Mouse (Mus musculus): ENCODE data around the gene Retreg2.

The Retreg2 gene

DNA sequence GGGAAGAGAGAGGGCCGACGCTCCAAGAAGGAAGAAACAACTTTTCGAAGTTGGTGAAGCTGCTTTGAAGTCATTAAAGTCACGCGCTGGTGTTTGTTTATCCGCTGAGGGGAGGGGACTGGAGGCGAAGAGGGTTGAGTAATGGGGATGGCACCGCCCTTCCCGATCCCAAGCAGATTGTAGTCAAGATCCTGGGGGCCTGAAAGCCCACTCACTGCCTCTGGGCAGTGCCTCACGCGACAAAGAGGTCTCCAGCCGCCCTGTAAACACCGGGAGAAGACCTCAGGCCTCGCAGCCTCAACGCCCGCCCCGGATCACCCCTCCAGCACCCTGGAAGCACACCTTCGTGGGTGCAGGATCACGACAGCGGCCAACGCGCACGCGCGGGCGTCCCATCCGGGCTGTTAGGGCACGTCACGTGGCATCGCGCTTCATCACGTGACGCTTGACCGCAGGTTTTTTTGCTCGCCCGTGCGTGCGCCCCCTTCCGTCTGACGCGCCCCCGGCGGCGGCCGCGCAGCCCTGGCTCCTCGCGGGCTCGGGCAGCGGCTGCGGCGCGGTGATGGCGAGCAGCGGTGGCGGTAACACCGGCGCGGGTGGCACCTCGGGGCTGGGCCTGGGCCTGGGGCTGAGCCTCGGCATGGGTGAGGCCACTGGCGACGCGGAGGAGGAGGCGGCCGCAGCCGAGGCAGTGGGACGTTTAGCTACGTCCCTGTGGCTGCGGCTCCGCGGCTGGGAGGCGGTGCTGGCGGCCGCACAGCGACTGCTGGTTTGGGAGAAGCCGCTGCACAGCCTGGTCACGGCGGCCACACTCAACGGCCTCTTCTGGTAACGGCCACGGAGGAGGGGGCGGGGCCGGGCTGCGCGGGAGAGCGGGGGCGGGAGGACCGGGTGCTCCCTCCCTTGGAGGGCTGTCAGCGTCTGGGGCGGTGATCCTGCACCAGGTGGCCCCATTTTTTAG lies at the start of gene Retreg2, which contains the start of gene Cnppd1:
Gene Retreg2, plus strand, starts transcription at position 478 of the 961 bp plus-strand sequence.
Gene Cnppd1, minus strand, starts transcription at position 411 of the 961 bp plus-strand sequence.
- peak; percentile 98 for DNase-seq

DNA sequence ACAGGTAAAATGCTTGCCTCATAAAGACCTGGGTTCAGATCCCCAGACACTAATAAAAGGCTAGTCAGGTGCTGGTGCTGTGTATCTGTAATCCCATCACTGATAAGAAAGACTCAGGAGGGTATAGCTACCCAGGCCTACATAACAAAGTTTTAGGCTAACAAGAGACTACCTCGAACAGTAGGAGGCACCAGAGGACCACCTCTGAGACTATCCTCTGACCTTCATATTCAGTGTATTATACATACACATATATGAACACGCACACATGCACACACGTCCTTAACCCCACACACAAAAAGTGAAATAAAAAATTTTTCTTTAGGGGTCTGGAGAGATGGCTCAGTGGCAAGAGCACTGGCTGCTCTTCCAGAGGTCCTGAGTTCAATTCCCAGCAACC lies 20.4 kb upstream of the Retreg2 start:
- DNase-seq, result peak; percentile 59

DNA sequence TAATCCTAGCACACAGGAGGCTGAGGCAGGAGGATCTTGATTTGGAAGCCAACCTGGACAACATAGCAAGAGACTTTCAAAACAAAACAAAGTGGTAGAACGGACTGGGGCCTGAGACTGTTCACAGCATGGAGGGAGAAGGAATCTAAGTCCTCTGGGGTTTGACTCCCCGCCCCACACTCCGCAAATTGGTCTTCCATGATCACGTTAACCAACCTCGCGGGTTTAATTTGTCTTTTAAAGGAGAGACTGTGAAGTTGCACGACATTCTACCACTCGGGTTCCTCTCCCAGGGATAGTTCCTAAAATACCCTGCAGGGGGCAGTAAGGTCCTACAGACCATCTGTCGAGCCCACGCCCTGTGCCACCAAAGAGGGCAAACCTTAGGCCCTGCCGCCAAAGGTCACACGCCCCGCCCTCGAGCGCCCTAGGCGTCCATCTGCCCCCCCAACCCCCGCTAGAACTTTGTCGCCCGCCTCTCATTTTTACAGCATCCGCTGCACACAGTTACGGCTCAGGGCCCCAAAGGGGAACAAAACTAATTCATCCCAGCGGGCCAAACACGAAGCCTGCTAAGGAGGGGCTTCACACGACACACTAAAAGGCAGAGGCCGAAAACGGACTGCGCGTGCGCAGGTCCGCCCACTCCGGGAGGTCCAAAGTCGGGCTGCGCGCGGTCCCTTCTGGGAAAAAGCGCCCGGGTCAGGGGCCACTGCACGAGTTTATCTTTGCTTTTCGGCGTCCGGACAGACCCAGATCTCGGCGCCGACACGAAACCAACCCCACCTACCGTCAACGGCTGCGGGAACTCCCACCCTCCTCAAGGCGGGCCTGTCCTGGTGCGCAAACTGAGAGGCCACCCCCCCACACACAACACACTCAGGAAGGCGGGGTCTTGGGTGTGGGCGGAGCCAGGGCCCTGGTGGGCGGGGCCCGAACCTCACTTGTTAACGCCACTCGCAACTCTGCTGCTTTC lies 17.9 kb upstream of the Retreg2 start, which contains the start of gene Nhej1:
Gene Nhej1, minus strand, starts transcription at position 855 of the 976 bp plus-strand sequence.
- peak; percentile 97 for DNase-seq

DNA sequence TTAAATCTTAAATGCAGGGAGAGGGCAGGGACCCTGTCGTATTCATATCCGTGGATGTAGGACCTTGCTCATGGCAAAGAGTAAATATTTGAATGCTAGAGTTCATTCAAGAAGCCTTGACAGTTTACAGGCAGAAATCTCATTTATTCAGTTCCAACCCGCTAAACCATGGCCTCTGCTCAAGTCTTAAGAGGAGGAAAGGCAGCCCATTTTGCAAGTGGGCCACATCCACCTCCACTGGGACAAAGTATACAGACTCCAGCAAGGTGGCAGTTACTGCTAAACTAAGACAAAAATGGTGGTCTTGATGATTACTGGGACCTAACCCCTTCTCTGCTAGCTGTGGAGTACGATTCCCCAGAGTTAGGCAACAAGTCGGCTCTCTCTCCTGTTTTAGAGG lies 17.2 kb upstream of the Retreg2 start:
- DNase-seq, result no peak

DNA sequence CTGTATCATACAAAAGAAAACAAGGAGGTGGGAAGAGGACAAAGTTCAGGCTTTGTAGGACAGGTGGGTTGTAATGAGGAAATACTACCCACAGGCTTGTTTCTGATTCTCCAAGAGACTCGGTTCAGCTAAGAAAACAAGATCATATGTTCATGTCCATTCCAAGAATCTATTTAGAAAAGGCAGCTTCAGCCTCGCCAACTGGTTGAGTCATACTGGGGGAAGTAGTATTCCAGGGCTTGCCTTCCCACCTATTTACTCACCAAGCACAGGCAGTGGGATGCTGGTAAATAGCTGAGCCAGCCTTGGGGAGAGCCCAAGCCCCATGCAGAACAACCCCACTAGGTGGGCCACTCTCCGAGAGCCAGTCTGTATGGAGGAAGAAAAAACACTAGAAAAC lies 13.9 kb upstream of the Retreg2 start:
- DNase-seq, result no peak

DNA sequence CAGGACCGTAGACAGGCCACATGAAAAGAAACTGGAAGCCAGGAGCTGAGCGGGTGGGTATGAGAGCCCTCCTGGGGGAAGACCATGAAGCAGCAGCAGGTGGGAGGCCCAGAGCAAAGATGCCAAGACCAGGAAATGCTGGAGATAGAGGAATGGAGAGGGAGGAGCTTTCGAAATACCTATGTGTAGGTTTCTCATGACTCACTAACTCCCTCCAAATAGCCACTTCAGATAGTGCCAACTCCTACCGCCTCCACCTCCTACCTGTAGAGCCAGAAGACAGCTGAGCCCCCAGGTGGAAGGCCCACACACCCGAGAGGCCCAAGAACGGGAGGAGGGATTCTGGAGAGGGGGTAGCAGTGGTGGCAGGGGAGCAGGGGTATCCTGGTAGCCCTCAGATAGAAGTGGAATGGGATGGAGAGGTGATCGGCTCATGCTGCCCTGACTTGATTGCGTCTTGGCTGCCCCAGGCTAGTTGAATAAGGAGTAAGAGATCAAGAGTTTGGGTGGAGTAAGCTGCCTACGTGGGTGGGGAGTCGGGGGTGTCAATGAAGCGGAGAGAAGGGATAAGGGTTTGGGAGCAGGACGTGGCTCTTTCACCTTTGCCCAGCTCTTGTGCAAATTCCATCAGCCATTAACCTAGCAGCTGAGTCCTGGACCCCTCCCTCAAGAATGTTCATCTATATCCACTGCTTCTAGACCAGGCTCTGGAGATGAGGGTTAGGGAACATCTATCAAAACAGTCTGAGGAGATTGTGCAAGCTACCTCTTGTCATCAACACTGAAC lies 9.0 kb upstream of the Retreg2 start, which contains the start of gene Slc23a3:
Gene Slc23a3, minus strand, starts transcription at position 470 of the 787 bp plus-strand sequence.
- no peak for DNase-seq

DNA sequence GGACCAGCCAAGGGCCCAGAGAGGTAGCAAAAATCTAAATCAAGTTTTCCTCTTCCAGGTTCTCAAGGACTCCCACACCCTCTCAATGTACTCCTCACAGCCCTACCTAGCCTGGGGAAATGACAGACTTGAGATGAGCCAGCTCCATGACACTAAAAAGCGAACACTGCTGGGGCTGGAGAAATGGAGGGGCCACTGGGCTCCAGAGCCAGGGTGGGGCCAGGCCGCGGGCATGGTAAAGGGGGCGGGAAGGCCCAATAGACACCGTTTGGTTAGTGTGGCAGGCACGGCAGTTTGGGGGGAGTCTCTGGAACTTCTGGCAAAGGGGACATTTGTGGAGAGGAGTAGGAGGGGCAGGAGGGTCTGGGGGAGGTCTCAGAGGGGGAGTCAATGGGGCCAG lies 6.3 kb upstream of the Retreg2 start:
- DNase-seq, result no peak

DNA sequence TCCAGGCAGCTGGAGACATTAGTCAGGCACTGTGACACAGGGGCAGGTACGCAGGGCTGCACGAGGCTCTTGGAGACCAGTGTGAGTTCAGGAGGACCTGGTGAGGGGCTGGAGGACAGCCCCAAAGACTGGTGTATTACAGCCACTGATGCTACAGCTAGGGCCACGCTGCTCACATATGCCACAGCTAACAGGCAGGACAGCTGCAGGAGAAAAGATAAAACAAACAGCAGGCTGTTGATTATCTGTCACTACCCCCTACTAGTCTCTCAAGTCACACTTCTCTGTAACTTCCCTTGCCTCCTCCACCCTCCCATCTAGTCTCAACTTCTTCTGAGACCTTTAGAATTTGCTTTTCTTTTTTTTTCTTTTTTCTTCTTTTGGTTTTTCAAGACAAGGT lies 5.8 kb upstream of the Retreg2 start:
- no peak for DNase-seq

DNA sequence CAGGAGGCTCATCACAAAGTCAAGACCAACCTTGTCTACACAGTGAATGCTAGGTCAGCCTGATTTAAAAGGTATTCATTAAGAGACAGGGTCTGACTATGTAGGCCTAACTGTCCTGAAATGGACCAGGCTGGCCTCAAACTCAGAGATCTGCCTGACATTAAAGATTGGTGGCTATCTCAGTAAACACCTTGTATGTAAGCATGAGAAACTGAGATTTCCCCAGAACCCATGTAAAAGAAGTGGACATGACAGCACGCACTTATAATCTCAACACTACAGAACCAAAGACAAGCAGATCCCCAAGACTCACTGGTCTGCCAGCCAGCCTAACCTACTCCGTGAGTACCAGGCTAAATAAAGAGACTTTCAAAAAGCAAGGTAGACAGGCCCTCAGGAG lies 4.1 kb upstream of the Retreg2 start:
- no peak for DNase-seq

DNA sequence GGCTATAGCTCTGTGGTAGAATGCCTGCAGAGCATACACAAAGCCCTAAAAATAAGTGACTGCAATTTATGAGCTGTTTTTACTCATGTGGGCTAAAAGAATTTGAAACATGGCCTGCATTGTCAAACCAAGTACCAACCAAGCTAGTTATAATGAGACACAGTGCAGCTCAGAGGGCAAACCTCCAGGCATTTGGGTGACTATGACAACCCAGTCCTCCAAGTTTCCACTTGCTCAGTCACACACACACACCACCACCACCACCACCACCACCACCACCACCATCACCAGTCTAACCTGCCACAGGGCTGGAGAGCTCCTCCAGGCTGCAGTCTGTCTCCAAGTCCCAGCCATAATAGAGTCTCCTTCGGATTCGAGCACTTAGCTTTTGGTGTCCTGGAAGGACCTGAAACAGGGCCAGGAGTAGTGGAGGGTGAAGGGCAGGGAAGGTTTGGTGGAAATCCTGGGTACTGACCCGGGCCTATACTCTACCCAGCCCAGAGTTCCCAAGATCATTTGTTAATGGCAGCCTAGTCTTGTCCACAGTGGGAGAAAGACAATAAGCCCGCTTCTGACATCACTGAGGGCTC lies 1.9 kb upstream of the Retreg2 start:
- DNase-seq, result peak; percentile 18

DNA sequence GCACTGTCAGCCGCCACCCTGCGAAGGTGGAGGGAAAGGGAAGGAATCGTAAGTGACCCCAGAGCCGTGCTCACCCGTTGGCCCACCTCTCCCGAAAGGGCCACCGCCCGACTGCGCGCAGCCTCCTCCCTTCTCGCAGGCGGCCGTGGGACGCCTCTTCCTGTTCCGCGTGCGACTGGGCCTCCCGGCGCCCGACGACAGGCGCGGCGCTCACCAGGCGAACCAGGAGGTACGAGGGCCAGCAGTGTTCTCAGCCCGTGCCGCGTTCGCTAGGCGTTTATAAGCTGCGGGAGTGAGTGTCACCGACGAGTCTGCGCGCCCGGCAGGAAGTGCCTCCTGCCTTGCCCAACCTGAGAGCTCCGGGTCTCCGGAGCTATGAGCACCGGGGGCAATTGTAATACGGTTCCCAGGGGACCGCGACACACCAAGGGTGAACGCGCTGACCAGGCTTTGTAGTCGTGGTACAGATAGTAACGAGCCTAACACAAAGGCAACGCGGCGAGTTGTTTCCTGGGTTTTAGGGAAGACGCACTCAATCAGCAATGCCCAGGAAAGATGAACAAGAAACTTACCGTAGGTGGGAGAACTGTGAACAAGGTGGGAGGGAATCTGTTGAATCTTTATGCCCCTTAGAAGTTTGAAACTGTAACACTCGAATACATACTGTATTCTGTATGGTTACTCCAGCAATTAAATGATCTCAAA lies 940 bp upstream of the Retreg2 start:
- peak; percentile 82 for DNase-seq

DNA sequence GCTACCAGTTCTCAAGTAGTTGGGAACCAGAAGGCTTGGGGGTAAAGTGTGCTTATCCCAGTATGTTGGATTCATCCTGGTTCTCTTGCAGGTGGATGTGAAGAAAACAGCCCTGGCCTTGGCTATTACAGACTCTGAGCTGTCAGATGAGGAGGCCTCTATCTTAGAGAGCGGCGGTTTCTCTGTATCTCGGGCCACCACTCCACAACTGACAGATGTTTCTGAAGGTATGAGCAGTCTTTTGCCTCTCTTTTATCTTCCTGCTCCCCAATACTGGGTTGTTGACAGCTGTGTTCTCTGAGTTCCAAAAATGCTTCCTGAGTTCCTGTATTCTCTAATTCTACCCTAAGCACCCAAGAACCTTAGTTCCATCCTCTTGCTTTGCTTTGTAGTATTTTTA lies 3.0 kb downstream of the Retreg2 start:
- no peak for DNase-seq

DNA sequence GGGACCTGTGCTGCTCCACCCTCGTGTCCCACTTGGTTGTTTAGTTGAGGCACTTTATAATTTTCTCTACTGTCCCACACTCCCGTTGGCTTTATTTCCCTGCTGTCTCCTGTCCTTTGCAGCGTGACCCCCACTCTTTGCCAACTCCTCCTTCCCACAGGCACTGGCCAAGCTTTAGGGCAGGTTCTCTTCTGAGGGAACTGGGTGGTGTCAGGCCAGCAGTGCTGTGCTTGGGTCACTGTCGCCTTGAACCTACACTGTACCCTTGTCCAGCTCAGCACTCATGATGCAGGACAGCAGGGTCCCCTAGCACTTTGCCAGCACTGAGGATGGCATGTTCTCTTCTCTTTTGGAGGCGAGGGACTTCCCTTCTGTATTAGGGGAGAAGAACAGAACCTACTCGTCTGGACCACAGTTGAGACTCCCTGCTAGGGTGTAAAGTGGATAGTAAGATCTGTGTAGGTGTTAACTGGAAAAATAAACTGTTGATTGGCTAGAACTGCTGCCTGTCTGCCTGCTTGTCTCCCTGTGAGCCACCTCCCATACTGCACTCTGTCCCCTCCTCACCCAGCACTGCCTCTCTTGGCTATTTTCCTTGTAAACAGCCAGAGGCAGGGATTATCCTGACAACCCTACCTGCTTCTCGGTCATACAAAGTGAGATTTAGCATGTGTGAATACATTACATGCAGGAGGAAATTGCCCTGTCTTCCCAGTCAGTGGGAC lies 5.0 kb downstream of the Retreg2 start:
- no peak for DNase-seq

DNA sequence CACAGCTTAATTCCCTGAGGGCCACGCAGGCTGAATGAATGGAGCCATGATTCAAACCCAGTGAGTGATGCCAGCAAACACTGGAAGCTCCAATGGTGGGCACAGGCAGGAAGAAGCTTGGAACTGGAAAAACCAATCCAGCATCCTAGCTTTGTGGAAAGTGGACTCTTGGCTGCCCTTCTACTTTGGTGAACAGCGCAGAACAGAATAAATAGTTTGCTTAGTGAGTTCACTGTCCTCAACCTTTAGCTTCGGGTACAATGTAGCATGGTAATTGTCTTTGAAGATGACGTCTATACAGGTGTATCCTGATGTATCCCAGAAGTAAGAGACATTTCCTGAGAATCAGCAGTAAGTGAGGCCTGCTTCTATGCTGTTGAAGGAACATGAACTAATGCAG lies 6.1 kb downstream of the Retreg2 start:
- no peak for DNase-seq

DNA sequence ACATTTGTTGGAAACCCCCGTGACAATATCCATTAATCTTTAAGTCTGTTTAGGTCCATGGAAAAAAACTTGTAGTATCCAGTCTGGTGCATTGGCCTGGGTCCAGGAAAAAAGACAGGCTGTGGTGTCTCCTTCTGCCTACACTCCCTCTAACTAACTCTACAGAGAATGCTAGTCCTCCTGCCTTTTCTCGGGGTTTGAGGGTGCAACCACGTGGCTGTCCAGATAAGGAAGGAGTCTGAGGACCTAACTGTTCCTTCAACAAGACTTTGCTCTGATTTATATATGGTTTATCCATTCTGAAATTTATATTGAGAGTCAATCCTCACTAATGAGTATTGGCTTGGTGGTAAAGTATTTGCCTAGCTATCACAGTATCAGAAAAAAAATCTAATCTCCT lies 13.3 kb downstream of the Retreg2 start:
- DNase-seq, result no peak

DNA sequence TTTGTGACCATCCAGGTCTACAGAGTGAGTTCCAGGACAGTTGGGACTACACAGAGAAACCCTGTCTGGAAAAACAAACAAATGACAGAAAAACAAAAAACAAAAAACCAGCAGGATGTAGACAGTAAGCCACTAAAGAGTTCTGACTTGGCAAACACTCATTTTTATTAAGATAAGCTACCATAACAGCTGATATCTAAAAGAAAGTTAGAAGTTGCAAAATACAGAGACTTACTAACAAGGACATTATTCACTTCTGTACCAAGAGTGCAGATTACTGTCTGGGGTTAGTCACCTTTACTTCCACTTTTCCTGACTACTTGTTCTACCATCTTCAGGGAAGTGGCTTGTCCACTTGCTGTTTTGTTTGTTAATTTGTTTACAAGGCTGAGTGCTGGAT lies 16.4 kb downstream of the Retreg2 start:
- DNase-seq, result no peak

DNA sequence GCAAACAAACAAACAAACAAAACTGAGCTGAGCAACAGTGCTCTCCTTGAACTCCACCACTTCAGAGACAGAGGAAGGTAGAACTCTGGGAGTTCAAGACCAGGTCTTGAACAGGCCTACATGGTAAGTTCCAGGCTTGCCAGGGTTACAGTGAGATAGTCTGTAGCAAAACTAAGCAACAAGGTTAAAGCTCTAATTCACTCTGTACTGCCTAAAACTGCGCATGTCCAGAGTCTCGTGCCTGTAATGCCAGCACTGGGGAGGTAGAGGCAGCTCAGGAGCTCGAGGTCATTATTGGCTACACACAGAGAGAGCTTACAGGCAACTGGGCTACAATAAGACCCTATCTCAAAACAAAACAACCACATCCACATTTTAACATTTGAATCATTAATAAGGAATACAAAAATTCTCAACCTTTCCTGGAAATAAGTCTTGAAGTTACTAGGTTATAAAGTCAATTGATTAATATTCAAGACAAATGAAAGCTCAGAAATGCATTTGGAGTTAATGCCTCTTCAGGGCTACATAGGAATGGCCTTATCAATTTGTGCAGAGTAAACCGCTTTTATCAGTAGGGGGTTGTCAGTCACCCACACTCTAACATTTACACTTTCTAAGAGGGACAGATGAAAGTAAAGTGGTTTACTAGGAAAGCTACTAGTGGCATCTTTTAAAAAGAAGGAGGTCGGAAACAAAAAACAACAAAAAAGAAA lies 17.1 kb downstream of the Retreg2 start:
- no peak for DNase-seq

DNA sequence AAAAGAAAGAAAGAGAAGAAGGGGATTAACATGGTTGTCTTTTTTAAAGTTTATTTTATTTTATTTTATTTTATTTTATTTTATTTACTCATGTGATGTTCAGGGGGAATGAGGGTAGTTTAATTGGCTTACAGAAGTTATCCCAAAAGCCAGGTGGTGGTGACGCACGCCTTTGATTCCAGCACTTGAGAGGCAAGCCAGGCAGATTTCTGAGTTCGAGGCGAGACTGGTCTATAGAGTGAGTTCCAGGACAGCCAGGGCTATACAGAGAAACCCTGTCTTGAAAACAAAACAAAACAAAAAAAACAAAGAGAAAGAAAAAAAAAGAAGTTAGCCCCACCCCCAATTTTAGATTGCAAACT lies 17.7 kb downstream of the Retreg2 start:
- no peak for DNase-seq

DNA sequence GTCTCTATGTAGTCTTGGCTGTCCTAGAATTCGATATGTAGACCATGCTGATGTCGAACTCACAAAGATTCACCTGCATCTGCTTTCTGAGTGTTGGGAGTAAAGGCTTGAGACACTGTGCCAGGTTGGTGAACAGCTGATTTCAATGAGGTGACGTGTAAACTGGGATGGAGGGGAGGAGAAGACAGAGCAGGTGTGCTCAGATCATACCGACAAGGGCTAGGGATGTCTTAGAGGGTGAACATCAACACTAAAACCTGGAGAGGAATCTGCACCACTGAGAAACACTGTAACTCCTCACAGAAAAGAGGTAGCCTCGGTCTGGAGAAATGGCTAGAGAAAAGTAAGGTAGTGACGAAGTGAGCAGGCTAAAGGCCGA lies 25.5 kb downstream of the Retreg2 start:
- DNase-seq, result no peak
